Mouse (Mus musculus): ENCODE data around the gene Tmem19.

DNA sequence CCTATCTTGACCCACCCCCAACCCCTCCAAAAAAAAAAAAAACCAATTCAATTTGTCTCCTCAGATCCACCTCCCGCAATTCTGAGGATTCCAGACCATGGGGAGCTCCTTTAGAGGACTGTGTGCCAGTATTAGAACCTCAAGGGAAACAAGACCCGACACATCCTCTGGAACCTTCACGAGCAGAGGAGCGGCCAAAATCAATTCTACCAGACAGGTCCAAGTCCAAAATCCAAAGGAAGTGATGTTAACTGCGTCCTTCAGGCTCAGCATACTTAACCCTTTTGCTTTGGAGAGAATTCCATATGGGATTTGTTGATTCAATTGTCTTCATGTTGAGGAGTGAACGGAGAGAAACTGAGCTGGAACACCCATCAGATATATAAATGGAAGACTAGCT is 7.3 kb downstream of the Tmem19 start:
- TF ChIP-seq CTCF (IDR thresholded peaks at IDR 0.05; ENCODE audit: low read depth) (no peak), EP300 (IDR thresholded peaks at IDR 0.05; ENCODE audit: low read depth) (no peak)

Data from liver, embryonic 14.5 days (tissue).